Mouse (Mus musculus) midbrain, embryonic 15.5 days (tissue): ENCODE measurements at regions not wholly inside any gene's neighbourhood (a gene's known extent, or its start where the extent isn't known, plus 50 kb on each side); places are given as distances from the start of the nearest gene placed in this dataset.

Experiments
- ATAC-seq: fragments of 200-750 bp; cut with Nextera tagmentation; replicated peaks from 2 replicates; pipeline ENCODE4 v1.8.0; 2017; ENCODE audit warnings: moderate TSS enrichment
- H3K27ac ChIP-seq: fragments of 300-500 bp; sonication (generic); 2 replicates; pipeline ENCODE4 v1.5.1; 2015; ENCODE audit warnings: mild to moderate bottlenecking, inconsistent platforms
- H3K27me3 ChIP-seq: fragments of 300-500 bp; sonication (generic); replicated peaks from 2 replicates; pipeline ENCODE4 v1.6.1; 2015; ENCODE audit warnings: inconsistent platforms
- H3K36me3 ChIP-seq: fragments of 300-500 bp; sonication (generic); replicated peaks from 2 replicates; pipeline ENCODE4 v1.6.1; 2015; ENCODE audit warnings: inconsistent platforms
- H3K4me1 ChIP-seq: fragments of 300-500 bp; sonication (generic); 2 replicates; pipeline ENCODE4 v1.6.1; 2015; ENCODE audit warnings: inconsistent platforms
- H3K4me2 ChIP-seq: fragments of 300-500 bp; sonication (generic); 2 replicates; pipeline ENCODE4 v1.6.1; 2015; ENCODE audit warnings: inconsistent platforms, mild to moderate bottlenecking, moderate library complexity
- H3K4me3 ChIP-seq: fragments of 300-500 bp; sonication (generic); 2 replicates; pipeline ENCODE4 v1.5.1; 2015; ENCODE audit warnings: mild to moderate bottlenecking, inconsistent platforms
- H3K9ac ChIP-seq: fragments of 300-500 bp; sonication (generic); 2 replicates; pipeline ENCODE4 v1.6.1; 2015; ENCODE audit warnings: mild to moderate bottlenecking, inconsistent platforms
- H3K9me3 ChIP-seq: fragments of 300-500 bp; sonication (generic); 2 replicates; pipeline ENCODE4 v1.6.1; 2016; ENCODE audit warnings: inconsistent platforms
- WGBS: fragments of 180-500 bp; shearing (Covaris S2); methylation state at CpG from one replicate; pipeline ENCODE4 v1.1.7; 2015; ENCODE audit warnings: mixed read lengths; 5-methylcytosine and 5-hydroxymethylcytosine counted together

DNA sequence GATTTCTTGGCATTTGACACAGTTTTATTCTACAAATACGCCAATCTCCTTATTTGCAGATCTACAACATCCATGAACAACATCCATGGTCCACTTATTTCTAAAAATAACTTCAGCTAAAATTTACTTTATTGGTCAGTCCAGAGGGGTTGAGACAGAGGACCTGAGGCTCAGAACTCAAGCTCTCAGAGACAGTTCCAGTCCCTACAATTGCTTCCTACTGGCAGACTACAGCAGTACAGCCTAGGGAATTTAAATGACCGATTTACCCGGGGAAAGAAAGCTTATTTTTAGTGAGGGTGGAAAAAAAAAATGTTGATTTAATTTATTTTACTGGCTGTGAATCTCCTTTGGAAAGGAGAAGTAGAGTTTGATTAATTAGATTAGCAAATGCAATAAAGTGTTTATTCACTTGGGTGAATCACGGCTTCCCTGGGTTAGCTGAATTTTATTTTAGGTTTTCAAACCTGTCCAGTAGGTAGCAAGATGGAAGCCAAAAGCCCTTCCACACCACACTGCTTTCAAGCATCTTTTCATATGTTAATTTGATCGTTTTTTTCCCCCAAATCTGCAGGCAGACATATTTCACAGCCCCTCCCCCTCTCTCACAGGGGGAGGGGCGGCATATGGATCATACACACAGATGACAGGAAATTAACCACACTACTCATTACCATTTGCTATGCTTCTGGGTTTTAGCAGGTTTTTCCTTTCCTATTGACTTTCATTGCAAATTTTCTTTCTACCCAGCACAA lies 143.0 kb downstream of the Sox4 start:
- Histone ChIP-seq H3K9ac (no peak overlapping the region), H3K27me3 (no peaks in the 10 kb centered on the region), H3K4me1 (peaks cover 48% of the 10 kb centered on the region), H3K36me3 (no peaks in the 10 kb centered on the region), H3K4me3 (no peak overlapping the region), H3K9me3 (no peaks in the 10 kb centered on the region), H3K27ac (peak overlapping the region; percentile 83), H3K4me2 (peak overlapping the region; percentile 31)
- 18% methylated on average over 6 of the region's 6 CpGs for WGBS
- ATAC-seq = peak; percentile 58

DNA sequence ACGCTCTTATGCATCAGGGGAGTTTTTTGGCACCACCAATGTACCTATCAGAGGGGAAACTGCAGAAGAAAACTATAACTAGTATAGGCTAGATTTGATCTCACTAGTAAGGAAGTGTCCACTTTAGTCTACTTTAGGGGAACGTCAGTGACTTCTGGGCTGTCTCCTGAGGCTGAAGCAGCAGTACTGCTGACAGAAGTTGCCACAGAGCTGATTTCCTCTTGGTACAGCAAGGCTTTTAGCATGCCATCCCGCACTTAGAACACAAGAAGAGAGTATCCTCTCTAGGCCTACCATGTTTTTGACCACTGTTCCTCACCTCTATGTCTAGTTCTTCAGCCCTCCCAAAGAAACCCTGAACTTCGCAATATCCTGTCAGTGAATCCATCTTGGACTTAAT lies 148.2 kb downstream of the Sox4 start:
- H3K36me3 ChIP-seq = no peaks in the 10 kb centered on the region
- WGBS = 67% methylated on average over 4 of the region's 4 CpGs
- H3K4me1 ChIP-seq = peaks cover 25% of the 10 kb centered on the region
- H3K27me3 ChIP-seq = no peaks in the 10 kb centered on the region
- H3K27ac ChIP-seq = no peak overlapping the region
- H3K9ac ChIP-seq = no peak overlapping the region
- H3K4me2 ChIP-seq = no peak overlapping the region
- no peak overlapping the region for H3K4me3 ChIP-seq
- ATAC-seq = no peak
- H3K9me3 ChIP-seq = no peaks in the 10 kb centered on the region

DNA sequence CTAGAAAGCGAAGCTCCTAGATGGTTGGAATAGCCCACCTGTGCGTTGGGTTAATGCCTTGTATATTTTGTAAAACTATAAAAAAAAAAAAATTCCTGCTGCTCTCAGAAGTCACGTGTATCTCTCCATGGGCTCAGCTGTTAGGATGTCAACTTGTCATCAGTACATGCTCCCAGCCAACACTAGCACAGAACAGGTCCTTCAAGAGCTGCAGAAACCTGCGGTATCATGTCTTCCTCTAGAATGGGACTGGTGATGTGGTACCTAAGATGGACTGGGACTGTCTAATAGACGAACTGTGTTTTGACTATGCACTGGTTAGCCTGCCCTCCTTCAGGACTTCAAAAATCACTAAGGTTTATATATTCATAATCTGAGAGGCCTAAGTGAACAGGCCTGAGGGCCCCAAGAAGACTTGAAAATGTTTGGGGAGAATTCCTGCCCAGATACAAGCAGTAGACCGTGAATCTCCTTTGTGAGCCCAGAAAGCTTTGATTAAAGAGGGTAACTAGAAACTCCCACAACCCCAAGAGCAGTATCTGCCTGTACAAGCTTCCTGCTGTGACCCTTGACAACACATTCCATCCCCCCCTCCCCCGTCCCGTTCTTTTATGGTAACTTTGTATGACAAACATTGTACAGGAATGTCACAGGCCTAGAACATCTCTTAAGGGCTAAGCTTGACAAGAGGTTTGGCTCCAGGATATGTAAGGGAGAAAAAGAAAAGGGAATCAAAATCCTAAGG lies 152.1 kb downstream of the Sox4 start:
- Histone ChIP-seq H3K4me3 (no peak overlapping the region), H3K36me3 (no peaks in the 10 kb centered on the region), H3K4me2 (no peak overlapping the region), H3K9me3 (no peaks in the 10 kb centered on the region), H3K27ac (peak overlapping the region; percentile 8; the same call in 1 of the 2 replicates), H3K9ac (no peak overlapping the region), H3K27me3 (no peaks in the 10 kb centered on the region), H3K4me1 (peaks cover 24% of the 10 kb centered on the region)
- no peak for ATAC-seq
- WGBS = 39% methylated on average over 8 of the region's 8 CpGs

DNA sequence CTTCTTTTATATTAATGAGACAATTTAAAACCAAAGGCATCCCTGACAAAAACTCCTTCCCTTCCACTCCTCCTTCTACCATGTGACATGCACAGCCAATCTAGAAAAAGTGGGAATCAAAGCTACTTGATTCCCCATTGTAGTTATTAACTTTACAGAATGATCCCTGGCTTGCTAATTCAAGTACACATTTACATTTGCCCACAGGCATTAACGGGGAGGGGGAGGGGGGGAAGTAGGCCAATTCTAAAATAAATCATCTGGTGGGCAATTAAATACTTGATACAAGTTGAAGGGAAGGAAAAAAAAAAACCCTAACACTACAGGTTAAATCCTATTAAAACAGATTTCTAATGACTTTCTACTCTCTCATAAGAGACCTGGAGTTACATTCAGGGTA lies 152.8 kb downstream of the Sox4 start:
- WGBS = 36% methylated on average over 1 of the region's 1 CpGs
- Histone ChIP-seq H3K4me2 (no peak overlapping the region), H3K36me3 (no peaks in the 10 kb centered on the region), H3K9me3 (no peaks in the 10 kb centered on the region), H3K4me3 (no peak overlapping the region), H3K9ac (no peak overlapping the region), H3K27me3 (no peaks in the 10 kb centered on the region), H3K27ac (no peak overlapping the region), H3K4me1 (peaks cover 26% of the 10 kb centered on the region)
- ATAC-seq = no peak; the same call in 1 of the 2 replicates

DNA sequence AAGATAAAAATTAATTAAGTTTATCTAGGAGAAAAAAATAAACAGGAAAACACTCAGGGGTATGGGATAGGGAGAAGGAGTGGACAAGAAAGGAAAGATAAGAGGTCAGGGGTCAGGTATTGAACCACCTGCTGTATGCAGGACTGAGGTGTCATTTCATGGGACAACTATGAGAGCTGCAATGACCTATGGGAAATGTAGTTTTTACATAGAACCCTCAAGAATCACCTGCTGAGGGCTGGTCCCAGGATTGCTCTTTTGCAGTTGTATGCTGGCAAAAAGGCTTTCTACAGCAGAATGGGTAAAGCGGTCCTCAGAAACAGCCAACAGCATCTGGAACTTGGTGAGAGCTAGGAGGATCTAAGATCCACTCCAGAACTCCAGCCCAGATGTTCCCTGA lies 154.0 kb downstream of the Sox4 start:
- Histone ChIP-seq H3K4me1 (peaks cover 34% of the 10 kb centered on the region), H3K27ac (peak overlapping the region; percentile 29; the same call in 1 of the 2 replicates), H3K9me3 (no peaks in the 10 kb centered on the region), H3K9ac (no peak overlapping the region), H3K36me3 (no peaks in the 10 kb centered on the region), H3K4me2 (no peak overlapping the region), H3K4me3 (no peak overlapping the region), H3K27me3 (no peaks in the 10 kb centered on the region)
- no peak for ATAC-seq
- WGBS = 82% methylated on average over 1 of the region's 1 CpGs

DNA sequence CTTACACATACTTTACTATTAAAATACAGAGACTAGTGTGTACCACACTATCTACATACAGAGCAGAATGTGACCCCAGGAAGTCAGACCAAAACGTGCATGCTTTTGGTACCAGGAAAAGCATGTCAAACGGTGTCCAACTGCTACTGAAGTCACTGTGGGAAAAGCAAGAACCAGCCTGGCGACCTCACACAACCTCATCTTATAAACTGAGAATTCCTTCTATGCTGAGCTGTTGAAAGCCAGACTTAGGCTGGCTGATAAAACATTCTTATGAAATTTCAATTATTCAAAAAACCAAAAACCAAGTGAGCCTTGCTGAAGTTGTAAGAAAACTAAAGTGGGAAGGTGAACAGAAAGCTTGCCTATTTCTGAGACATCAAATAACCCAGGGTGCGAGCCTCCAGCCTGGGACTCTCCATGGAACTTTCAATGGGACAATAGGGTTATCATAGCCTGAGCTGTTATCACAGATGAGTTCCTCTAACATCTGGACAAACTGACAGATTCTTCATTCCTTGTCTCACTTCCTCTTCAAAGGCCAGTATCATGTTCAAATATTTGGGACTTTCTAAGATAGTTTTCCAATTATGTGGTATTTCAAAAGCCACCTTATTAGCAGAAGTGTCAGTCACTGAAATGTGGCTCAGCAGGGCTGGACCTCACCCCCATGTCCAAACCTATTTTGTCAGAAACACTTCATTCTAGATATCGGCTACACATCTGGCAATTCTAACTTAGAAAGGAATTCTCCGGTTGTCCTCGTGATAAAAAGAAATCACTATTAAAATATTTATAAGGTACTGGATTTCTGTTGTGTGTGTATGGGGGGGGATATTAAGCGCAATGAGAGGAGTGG lies 155.7 kb downstream of the Sox4 start:
- H3K36me3 ChIP-seq = no peaks in the 10 kb centered on the region
- peaks cover 47% of the 10 kb centered on the region for H3K4me1 ChIP-seq
- no peak for ATAC-seq
- H3K4me3 ChIP-seq = no peak overlapping the region
- no peak overlapping the region for H3K27ac ChIP-seq
- 61% methylated on average over 8 of the region's 8 CpGs for WGBS
- no peak overlapping the region for H3K9ac ChIP-seq
- no peaks in the 10 kb centered on the region for H3K9me3 ChIP-seq
- H3K27me3 ChIP-seq = no peaks in the 10 kb centered on the region
- no peak overlapping the region for H3K4me2 ChIP-seq

DNA sequence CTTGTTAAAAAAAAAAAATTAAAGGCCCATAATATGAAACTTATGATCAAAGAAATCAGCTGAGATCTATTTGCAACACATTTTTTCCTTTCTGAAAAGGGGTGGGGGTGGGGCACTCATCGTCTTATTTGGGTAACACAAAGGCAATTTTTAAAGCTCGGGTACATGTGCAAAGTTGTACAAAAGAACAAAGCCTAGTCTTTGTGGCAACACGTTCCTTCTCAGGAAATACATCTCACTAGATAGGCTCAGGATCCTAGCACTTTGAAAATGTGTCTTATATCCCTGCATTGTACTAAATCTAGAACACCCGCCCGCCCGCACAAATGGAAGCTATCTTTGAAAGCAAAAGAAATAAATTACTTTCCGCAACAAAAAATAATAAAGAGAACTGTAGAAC lies 158.2 kb downstream of the Sox4 start:
- no peak overlapping the region for H3K9ac ChIP-seq
- H3K4me1 ChIP-seq = peaks cover 46% of the 10 kb centered on the region
- WGBS = 36% methylated on average over 7 of the region's 7 CpGs
- no peaks in the 10 kb centered on the region for H3K9me3 ChIP-seq
- no peaks in the 10 kb centered on the region for H3K36me3 ChIP-seq
- H3K4me2 ChIP-seq = no peak overlapping the region
- H3K27ac ChIP-seq = peak overlapping the region; percentile 70
- ATAC-seq = no peak
- H3K4me3 ChIP-seq = no peak overlapping the region
- H3K27me3 ChIP-seq = no peaks in the 10 kb centered on the region

DNA sequence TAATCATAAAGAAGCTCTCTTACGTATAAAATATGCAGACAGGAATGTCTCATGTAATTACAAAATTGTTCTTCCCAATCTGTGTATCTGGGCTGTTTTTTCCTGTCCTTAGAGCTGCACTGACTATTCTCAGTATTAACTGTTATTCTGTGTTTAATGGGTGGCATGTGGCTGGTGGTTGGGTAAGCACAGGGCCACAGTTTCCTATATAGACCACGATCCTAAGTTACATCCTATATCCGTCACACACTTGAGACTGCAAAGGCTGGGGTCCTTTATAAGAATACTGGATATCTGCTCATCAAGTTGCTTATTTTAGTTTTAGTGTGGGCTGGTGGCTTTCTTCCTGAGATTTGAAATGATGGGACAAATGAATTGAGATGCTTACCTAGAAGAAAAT lies 159.0 kb downstream of the Sox4 start:
- H3K9ac ChIP-seq = no peak overlapping the region
- no peaks in the 10 kb centered on the region for H3K9me3 ChIP-seq
- H3K27ac ChIP-seq = 0 out of 2 replicates have a peak overlapping the region, but pooled peaks have one; percentile 34
- 66% methylated on average over 3 of the region's 3 CpGs for whole genome bisulfite sequencing
- no peaks in the 10 kb centered on the region for H3K27me3 ChIP-seq
- no peak overlapping the region for H3K4me2 ChIP-seq
- peaks cover 43% of the 10 kb centered on the region for H3K4me1 ChIP-seq
- no peak overlapping the region for H3K4me3 ChIP-seq
- H3K36me3 ChIP-seq = no peaks in the 10 kb centered on the region
- ATAC-seq = no peak

DNA sequence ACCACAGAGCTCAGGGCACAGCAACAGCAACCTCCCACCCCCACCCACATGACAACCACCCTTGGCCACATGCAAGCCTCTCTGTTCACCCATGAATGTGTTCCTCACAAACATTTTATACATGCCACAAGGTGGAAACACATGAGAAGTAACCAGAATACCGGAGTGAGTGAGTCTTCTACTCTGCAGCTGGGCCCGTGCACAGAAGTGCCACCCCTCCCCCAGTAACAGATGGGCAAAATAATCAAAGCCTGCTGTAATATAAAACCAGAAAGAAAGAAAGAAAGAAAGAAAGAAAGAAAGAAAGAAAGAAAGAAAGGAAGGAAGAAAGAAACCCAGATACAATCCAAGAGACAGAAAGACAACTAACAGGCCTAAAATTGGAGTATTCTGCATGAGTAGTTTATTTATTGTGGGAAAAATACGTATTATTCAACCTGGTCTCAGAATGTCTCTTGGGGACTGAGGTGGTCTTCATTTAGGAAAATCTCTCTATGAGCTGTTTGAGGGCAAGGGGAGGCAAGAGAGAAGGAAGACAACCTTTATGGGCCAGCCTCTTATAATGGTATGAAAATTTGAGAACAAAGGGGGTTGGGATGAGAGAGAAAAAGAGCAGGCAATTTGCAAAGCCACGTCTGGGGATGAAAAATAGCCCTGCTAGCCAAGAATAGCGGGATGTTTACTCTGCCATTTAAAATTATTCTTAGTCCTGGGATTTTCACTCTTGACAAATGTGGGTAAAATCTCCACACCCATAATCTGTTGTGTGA lies 160.2 kb downstream of the Sox4 start:
- Histone ChIP-seq H3K27me3 (no peaks in the 10 kb centered on the region), H3K36me3 (no peaks in the 10 kb centered on the region), H3K4me3 (no peak overlapping the region), H3K4me1 (peaks cover 39% of the 10 kb centered on the region), H3K4me2 (no peak overlapping the region), H3K9ac (no peak overlapping the region), H3K27ac (peak overlapping the region; percentile 46), H3K9me3 (no peaks in the 10 kb centered on the region)
- 14% methylated on average over 5 of the region's 5 CpGs for WGBS
- no peak for ATAC-seq

DNA sequence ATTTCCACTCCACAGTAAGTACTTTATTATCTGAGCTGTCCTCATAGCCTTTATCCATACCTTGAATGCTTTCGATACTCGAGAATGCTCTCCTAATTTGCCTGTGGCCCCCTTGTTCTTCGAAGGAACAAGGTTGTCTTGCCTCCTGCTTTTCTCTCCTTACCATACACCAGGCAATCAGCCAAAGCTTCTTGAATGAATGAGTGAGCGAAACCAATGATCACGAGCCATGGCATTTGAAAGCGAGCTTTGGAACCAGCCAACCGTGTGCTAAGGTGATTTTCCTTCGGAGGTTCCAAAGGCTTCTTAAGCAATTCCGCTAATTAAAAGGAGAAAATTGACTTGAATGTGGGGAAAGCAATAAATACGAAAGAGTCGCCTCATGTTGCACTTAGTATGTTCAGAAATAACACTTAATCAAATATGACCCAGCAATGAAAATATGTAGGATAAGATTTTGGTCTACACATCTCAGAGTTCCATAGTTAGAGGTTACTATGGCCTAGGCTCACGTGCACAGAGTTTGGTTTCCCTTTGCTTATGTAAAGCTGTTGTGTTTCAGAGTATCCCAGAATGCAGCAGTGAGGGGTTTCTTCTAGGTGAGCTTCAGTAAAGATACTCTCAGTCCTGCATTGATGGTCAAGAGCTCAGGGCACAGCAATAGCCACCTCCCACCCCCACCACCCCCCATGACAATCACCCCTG lies 160.9 kb downstream of the Sox4 start:
- Histone ChIP-seq H3K4me2 (no peak overlapping the region), H3K27me3 (no peaks in the 10 kb centered on the region), H3K9ac (no peak overlapping the region), H3K27ac (0 out of 2 replicates have a peak overlapping the region, but pooled peaks have one; percentile 14), H3K36me3 (no peaks in the 10 kb centered on the region), H3K4me3 (no peak overlapping the region), H3K9me3 (no peaks in the 10 kb centered on the region), H3K4me1 (peaks cover 34% of the 10 kb centered on the region)
- no peak for ATAC-seq
- 42% methylated on average over 12 of the region's 12 CpGs for WGBS

DNA sequence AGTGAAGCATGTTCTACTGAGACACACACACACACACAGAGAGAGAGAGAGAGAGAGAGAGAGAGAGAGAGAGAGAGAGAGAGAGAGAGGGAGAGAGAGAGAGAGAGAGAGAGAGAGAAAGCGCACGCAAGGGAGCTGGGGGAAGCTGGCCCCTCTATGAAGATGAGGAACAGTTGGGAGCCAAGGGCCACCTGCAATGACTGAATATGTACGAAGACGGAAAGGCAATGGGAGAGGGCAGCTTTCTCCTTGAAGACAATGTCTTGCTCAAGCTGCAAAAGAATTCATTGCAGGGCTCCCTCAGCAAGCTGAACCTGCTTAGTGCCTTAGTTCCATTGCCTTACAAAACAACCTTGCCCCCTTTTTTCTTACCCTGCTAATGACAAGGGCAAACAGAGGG lies 163.1 kb downstream of the Sox4 start:
- no peaks in the 10 kb centered on the region for H3K9me3 ChIP-seq
- H3K36me3 ChIP-seq = no peaks in the 10 kb centered on the region
- no peak for ATAC-seq
- H3K9ac ChIP-seq = no peak overlapping the region
- no peak overlapping the region for H3K4me2 ChIP-seq
- WGBS = 42% methylated on average over 4 of the region's 4 CpGs
- H3K27me3 ChIP-seq = no peaks in the 10 kb centered on the region
- H3K4me1 ChIP-seq = peaks cover 41% of the 10 kb centered on the region
- H3K27ac ChIP-seq = no peak overlapping the region
- no peak overlapping the region for H3K4me3 ChIP-seq
